Comparison of ENCODE assay signal across 19 mouse cellular contexts in genomic region chr2:125650038-125650437, GRCm38 (mm10). TPM values are rescaled to one million over a fixed set of nuclear protein-coding genes. Genes with fewer than 3 reads are reported as not detected.
DNase-seq lines count a peak whose midpoint lies in the region; ATAC-seq lines count a peak whose summit lies in the region.
"Had no signal": no experiment of that assay in that cellular context is flagged by ENCODE, and none has a peak within 500 bp of the region (broad histone marks: within the 10 kb centered on the region; RNA-seq: fewer than 3 reads in every experiment).

No protein-coding gene starts in this region.

- 83% methylated on average over 5 of the region's 5 CpGs for WGBS in heart, embryonic 11.5 days (ENCODE audit: insufficient replicate concordance)
- 85% methylated on average over 5 of the region's 5 CpGs for WGBS in midbrain, embryonic 11.5 days
- 92% methylated on average over 5 of the region's 5 CpGs for WGBS in midbrain, embryonic 13.5 days

- H3K27ac ChIP-seq in heart, embryonic 11.5 days (ENCODE audit: low read depth, low read length): no peak overlapping the region
- no peak overlapping the region for H3K27ac ChIP-seq in midbrain, embryonic 11.5 days (ENCODE audit: low read depth, low read length)
- no peak overlapping the region for H3K27ac ChIP-seq in midbrain, embryonic 13.5 days
- H3K27ac ChIP-seq: embryonic facial prominence, embryonic 13.5 days; forebrain, embryonic 10.5 days; forebrain, embryonic 12.5 days had no signal

- 0 out of 2 replicates have a peak, but pooled peaks cover 5% of the 10 kb centered on the region for H3K4me1 ChIP-seq in heart, embryonic 11.5 days (ENCODE audit: control insufficient read depth, insufficient read depth, low read length)
- H3K4me1 ChIP-seq in midbrain, embryonic 11.5 days (ENCODE audit: control insufficient read depth, insufficient read depth, low read length): no peaks in the 10 kb centered on the region
- 0 out of 2 replicates have a peak, but pooled peaks cover 6% of the 10 kb centered on the region for H3K4me1 ChIP-seq in midbrain, embryonic 13.5 days (replicated peaks)
- H3K4me1 ChIP-seq: embryonic facial prominence, embryonic 13.5 days; forebrain, embryonic 12.5 days had no signal

- no peak overlapping the region for H3K4me3 ChIP-seq in heart, embryonic 11.5 days (ENCODE audit: low read depth, low read length)
- no peak overlapping the region for H3K4me3 ChIP-seq in midbrain, embryonic 11.5 days (ENCODE audit: low read depth, low read length)
- no peak overlapping the region for H3K4me3 ChIP-seq in midbrain, embryonic 13.5 days (replicated peaks)
- H3K4me3 ChIP-seq: embryonic facial prominence, embryonic 13.5 days; erythroblast, embryonic 14.5 days; forebrain, embryonic 10.5 days; forebrain, embryonic 12.5 days had no signal

- no peak overlapping the region for H3K4me2 ChIP-seq in heart, embryonic 11.5 days
- no peak overlapping the region for H3K4me2 ChIP-seq in midbrain, embryonic 11.5 days
- H3K4me2 ChIP-seq in midbrain, embryonic 13.5 days (replicated peaks): no peak overlapping the region
- H3K4me2 ChIP-seq: embryonic facial prominence, embryonic 13.5 days; forebrain, embryonic 12.5 days had no signal

- H3K9ac ChIP-seq in heart, embryonic 11.5 days (ENCODE audit: low read depth, low read length): no peak overlapping the region
- H3K9ac ChIP-seq in midbrain, embryonic 11.5 days (ENCODE audit: low read length): no peak overlapping the region
- H3K9ac ChIP-seq in midbrain, embryonic 13.5 days (replicated peaks): no peak overlapping the region
- H3K9ac ChIP-seq: embryonic facial prominence, embryonic 13.5 days; forebrain, embryonic 12.5 days had no signal

- ATAC-seq in heart, embryonic 11.5 days (replicated peaks; ENCODE audit: insufficient number of reproducible peaks, low FRiP score, low TSS enrichment): no peak
- no peak for ATAC-seq in midbrain, embryonic 11.5 days (ENCODE audit: low FRiP score)
- no peak for ATAC-seq in midbrain, embryonic 13.5 days
- ATAC-seq: activated CD4-positive, CD25-positive, alpha-beta regulatory T cell, adult 4 months; forebrain, embryonic 14.5 days; forebrain, embryonic 16.5 days had no signal

- H3K27me3 ChIP-seq in heart, embryonic 11.5 days (ENCODE audit: control insufficient read depth, insufficient read depth, low read length): no peaks in the 10 kb centered on the region
- no peaks in the 10 kb centered on the region for H3K27me3 ChIP-seq in midbrain, embryonic 11.5 days (ENCODE audit: control insufficient read depth, insufficient read depth, low read length)
- no peaks in the 10 kb centered on the region for H3K27me3 ChIP-seq in midbrain, embryonic 13.5 days
- H3K27me3 ChIP-seq: embryonic facial prominence, embryonic 13.5 days; forebrain, embryonic 12.5 days had no signal

- H3K36me3 ChIP-seq in heart, embryonic 11.5 days (ENCODE audit: control insufficient read depth, insufficient read depth, low read length): no peaks in the 10 kb centered on the region
- no peaks in the 10 kb centered on the region for H3K36me3 ChIP-seq in midbrain, embryonic 11.5 days (ENCODE audit: control insufficient read depth, insufficient read depth, low read length)
- H3K36me3 ChIP-seq in midbrain, embryonic 13.5 days: no peaks in the 10 kb centered on the region
- H3K36me3 ChIP-seq: embryonic facial prominence, embryonic 13.5 days; forebrain, embryonic 10.5 days; forebrain, embryonic 12.5 days had no signal

- no peaks in the 10 kb centered on the region for H3K9me3 ChIP-seq in heart, embryonic 11.5 days (replicated peaks; ENCODE audit: control insufficient read depth, low read length)
- H3K9me3 ChIP-seq in midbrain, embryonic 11.5 days (ENCODE audit: control insufficient read depth, low read length): no peaks in the 10 kb centered on the region
- no peaks in the 10 kb centered on the region for H3K9me3 ChIP-seq in midbrain, embryonic 13.5 days
- H3K9me3 ChIP-seq: embryonic facial prominence, embryonic 13.5 days; forebrain, embryonic 10.5 days; forebrain, embryonic 12.5 days had no signal

- DNase-seq in heart, adult 11 months: peak; percentile 31
- DNase-seq in midbrain, embryonic 11.5 days (ENCODE audit: low spot score, missing footprints): peak; percentile 71
- DNase-seq in T-cell, adult 2 months (ENCODE audit: low spot score): no peak
- DNase-seq: adrenal gland, adult 8-10 months; adrenal gland, postnatal 14 days; cerebellum, adult 11-12 months; cerebellum, adult 2 months; cerebellum, adult 9-10 months; cerebellum, postnatal 10 days; cerebellum, postnatal 25 days had no signal

RNA-seq across cellular contexts. Expression of gene Eid1, which starts 22.9 kb away (rescaled TPM):
- 182 and 197 TPM in 2 replicates for polyA plus RNA-seq in heart, embryonic 11.5 days (2014; fragmentation: Nextera tagmentation; extraction: Ambion mirVana)
- 281 and 308 TPM in 2 replicates for polyA plus RNA-seq in midbrain, embryonic 11.5 days (2014; fragmentation: Nextera tagmentation; extraction: Ambion mirVana)
- polyA plus RNA-seq in midbrain, embryonic 13.5 days (2015; fragmentation: Nextera tagmentation; extraction: Ambion mirVana): 359 and 367 TPM in 2 replicates

RNA-seq across cellular contexts. Expression of gene Cep152, which starts 25.1 kb away (rescaled TPM):
- polyA plus RNA-seq in heart, embryonic 11.5 days (2014; fragmentation: Nextera tagmentation; extraction: Ambion mirVana): 5.2 and 5.3 TPM in 2 replicates
- 7.3 and 8.2 TPM in 2 replicates for polyA plus RNA-seq in midbrain, embryonic 11.5 days (2014; fragmentation: Nextera tagmentation; extraction: Ambion mirVana)
- polyA plus RNA-seq in midbrain, embryonic 13.5 days (2015; fragmentation: Nextera tagmentation; extraction: Ambion mirVana): 4.0 and 4.3 TPM in 2 replicates
